Mouse (Mus musculus): ENCODE results near the gene 1810043G02Rik.
"Not testable (repeated sequence)": the region's sequence is repeated elsewhere in the genome, so short reads cannot be mapped to it uniquely, and the experiment has no call there.

1810043G02Rik gene

DNA sequence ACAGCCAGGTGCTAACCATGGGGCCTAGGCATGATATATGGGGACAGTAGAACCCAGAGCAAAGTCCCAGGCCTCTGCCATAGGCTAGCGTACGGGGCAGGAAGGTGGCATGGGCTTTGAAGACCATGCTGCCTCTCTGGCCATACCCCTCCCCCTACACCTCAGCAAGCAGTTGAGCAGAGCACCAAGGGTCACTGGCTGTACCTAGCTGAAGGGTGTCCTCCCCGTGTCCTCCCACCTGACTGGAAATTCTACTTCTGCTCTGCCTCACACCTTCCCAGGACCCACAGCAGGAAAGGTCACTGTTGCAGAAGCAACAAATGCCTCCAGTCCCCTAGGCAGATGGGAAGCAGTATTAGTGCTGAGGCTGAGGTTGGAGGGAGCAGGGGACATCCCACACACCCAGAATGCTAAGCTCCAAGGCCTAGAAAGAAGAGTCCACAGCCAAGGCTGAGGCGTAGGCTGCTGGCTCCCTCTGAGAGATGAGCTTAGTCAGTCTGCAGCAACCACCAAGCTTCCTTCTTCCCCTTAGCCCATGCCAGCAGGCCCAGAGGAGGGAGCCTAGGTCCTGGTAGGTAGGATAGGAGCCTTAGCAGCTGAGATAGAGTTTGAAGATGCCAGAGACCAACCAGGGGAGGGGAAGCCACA, 27.6 kb downstream of the 1810043G02Rik start:
- DNase-seq (ENCODE audit: low read depth, low spot score) = no peak

DNA sequence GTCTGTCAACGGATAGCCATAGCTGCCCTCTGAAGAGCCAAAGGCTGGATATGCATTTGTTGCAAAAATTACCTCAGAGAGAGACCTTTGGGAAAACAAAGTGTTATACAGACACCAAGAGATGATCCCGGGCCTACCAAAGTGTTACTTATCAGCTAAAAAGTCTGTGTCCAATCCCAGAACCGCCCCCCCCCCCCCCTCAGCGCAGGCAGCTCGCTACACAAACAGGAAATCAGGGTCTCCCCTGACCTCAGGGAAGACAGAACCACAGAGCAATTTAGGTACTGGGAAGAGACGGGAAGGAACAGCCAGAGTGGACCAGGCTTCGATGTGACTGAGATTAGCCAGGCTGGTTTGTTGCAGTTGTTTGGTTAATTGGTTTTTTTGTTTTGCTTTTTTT, 28.9 kb downstream of the 1810043G02Rik start:
- DNase-seq (ENCODE audit: low read depth, low spot score) = no peak

DNA sequence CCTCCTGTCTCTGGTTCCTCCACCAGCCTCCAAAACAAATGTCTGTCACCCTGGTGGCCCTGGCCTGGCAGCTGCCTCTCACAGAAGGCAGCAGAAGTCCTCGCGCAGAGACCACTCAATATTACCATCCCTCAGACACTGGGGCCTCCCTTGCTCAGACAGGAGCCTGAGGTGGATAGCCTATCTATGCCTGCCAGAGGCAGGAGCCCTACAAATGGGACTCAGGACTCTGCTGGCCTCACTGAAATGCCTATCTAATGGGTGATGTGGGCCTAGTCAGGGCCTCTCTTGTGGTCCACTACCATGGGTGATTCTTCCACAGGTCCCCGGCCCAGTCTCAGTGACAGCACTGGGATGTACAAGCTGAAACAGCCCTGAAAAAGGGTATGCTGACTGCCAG, 29.8 kb downstream of the 1810043G02Rik start:
- DNase-seq (ENCODE audit: low read depth, low spot score) = no peak

DNA sequence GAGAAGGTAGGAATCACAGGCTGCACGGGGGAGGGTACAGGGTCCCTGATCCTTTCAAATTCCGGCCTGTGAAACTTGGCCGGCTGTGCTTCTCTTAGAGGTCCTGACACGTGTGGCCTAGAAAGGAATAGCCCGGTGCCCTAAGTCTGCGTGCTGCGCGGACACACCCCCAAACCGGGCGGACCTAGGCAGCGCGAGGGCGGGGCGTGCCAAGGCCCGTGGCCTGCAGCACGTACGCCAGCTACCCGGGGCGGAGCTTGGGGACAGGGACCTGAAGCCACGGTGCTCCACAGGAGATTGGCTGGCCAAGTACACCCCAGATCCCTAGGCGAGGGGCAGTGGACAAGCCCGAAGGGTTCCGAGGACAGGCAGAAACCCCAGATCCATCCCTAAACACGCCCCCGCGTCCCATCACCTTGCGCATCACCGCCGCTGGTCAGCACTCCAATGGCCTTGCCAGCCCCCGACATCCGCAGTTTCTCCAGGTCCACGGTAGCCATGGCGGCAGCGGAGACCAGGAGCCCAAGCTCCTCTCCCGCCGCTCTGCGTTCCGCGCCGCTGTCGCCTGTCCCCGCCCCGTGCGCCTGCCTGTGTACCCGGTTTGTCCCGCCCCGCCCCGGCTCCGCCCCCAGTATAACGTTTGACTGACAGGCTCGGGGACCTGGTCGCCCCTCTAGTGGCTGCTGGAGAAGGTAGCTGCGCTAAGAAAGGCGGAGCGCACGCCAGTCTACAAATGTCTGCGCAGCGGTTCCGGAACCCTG, 31.0 kb downstream of the 1810043G02Rik start:
- peak; percentile 88 for DNase-seq (ENCODE audit: low read depth, low spot score)

DNA sequence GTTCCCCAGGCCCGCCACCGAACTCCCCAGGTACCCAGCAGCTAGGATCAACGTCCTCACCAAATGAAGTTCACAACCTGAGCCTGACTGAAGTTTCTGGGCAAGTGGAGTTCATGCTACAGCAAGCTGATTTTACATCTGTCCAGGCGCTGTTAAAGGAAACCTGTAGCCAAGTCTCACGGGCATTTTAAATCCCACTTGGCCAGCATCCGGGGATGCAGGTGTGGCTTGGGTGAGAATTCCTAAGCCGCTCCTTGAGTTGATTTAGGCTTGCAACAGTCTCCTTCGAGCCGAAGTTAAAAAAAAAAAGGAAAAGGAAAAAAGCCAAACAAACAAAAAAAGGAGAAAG, 31.6 kb downstream of the 1810043G02Rik start, which contains the start of gene Pfkl:
Gene Pfkl, minus strand, starts transcription at position 139 of the 349 bp plus-strand sequence.
- no peak for DNase-seq (ENCODE audit: low read depth, low spot score)

DNA sequence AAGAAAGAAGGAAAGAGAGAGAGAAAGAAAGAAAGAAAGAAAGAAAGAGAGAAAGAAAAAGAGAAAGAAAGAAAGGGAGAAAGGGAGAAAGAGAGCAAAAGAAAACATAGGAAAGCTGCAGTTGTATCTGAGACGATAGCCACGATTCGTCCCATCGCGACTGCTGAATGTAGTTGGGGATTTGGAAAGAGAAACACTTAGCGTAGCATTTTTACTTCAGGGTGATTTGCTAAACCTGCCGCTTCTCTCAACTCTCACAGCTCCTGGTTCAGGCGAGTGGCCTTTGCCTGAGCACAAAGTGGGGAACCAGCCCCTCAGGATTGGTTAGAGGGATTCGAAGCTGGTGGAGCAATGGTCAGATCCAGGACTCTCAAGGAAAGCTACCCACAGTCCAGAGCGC, 32.0 kb downstream of the 1810043G02Rik start:
- no peak for DNase-seq (ENCODE audit: low read depth, low spot score)

DNA sequence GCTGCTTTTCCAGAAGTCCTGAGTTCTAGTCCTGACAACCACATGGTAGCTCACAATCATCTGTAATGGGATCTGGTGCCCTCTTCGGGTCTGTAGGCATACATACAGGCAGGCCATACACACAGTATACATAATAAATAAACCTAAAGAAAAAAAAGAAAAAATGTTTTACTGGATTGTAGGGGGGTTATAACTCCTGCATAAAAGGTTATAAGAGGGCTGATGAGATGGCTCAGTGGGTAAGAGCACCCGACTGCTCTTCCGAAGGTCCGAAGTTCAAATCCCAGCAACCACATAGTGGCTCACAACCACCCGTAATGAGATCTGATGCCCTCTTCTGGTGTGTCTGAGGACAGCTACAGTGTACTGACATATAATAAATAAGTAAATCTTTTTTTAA, 32.8 kb downstream of the 1810043G02Rik start:
- DNase-seq (ENCODE audit: low read depth, low spot score) = not testable (repeated sequence)

DNA sequence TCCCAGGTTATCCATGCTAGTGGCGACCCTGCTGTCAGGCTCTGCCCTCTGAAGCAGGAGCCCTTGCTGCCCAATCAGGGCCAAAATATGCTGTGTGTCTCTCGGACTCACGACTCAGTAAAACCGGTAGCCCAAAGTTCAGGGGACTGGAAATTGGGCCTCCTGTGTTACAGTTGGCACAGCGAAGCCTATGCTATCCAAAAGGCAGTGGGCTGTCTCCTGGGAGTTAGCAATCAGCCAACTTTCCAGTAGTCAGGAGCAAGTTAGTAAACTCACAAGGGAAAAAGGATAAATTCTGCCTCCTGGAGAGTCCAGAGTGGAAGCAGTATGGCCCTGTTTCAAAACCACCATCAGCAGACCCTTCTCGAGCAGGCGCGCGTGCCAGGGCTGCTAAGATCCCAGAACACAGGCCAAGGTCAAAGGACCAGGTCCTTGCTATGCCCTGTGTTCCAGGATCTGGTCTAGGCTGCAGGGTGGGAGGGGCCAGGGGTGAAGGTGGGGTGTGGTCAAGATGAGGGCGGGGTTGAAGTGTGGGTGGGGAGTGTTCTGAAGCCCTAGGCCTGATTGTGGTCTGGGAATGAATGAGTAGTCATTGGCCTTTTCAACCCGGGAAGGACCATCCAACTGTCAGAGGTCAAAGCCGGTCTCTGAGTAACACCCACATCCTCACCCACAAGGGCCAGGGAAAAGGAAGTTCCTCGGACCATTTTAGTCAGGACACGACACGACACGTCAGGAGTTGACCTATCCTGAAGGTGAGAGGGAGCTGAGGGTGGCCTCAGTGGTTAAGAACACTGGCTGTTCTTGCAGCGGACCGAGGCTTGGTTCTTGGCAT, 34.6 kb downstream of the 1810043G02Rik start:
- DNase-seq (ENCODE audit: low read depth, low spot score) = no peak

DNA sequence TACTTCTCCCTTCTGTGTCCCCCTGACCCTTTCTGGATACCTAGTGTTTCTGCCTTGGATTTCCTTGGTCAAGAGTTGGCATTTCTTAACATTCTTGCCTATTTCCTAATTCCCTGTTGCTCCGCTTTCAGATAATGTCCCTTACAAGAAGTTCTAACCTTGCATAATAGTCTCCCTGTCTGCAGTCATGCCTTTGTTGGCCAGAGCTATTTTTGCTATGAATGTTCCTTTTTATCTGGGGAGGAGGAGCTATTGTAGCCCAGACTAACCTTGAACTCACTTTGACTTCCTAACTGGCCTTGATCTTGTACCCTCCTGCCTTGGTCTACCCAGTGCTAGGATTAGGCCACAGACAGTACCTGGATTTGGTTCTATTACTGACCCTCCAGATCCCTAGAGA, 37.2 kb downstream of the 1810043G02Rik start:
- no peak for DNase-seq (ENCODE audit: low read depth, low spot score)

DNA sequence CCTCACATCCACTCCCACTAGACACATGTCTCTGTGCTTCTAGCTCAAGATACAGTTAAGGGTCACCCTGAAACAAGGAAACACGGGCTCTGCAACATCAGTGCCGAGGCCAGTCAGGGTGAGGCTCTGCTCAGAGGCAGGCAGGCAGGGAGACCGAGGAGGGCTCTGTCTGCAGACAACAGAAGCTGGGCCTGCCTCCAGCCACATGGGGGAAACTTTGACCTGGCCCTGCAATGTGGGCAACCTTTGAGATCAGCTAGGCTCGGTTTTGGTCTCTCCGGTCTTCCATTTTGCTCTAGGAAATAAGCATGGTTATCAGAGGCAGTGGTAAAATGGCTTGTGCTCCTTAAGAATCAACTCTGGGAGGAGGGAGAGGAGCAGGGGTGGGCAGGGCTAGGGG, 38.0 kb downstream of the 1810043G02Rik start:
- no peak for DNase-seq (ENCODE audit: low read depth, low spot score)

DNA sequence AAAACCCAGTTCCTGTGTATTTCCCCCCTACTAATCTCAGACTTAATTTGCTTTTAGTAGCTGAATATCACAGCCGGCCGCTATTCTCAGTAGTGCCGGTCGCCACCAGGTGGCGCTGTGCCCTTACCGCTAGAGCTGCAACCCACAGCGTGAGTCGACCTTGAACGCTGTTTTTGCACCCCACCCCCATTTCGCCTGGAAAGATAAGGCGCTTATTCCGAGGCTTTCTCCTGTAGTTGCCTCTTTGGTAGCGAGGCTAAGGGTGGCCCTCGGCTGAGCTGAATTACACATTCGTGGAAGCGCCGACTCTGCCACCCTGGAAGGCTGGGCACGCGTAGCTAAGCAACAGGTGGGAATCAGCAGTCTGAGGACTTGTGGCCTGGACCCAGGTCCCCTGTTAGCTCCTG, 40.5 kb downstream of the 1810043G02Rik start:
- peak; percentile 76 for DNase-seq (ENCODE audit: low read depth, low spot score)

DNA sequence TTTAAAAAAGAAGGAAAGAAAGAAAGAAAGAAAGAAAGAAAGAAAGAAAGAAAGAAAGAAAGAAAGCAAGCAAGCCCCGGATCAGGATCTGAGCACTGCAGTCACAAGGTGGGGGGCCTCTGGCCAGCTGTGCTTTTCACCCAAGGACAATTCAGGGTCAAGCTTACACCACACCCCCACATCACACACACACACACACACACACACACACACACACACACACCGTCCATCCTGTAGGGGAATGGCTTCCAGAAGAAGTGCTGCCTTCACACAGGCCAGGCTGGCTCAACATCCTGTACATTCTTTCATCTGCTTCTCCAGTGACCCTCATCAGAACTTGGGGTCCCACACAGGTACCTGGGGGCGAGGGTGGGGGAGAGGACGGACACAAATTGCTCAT, 41.0 kb downstream of the 1810043G02Rik start:
- DNase-seq (ENCODE audit: low read depth, low spot score) = no peak

DNA sequence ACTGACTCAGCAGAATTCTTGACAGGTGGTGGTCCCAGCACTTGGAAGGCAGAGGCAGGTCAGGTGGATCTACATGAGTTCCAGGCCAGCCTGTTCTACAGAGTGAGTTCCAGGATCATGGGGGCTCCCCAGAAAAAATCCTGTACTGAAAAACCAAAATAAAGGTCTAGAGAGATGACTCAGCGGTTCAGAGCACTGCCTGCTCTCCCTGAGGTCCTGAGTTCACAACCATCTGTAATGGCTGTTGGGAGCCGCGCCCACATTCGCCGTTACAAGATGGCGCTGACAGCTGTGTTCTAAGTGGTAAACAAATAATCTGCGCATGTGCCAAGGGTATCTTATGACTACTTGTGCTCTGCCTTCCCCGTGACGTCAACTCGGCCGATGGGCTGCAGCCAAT, 41.7 kb downstream of the 1810043G02Rik start:
- not testable (repeated sequence) for DNase-seq (ENCODE audit: low read depth, low spot score)

DNA sequence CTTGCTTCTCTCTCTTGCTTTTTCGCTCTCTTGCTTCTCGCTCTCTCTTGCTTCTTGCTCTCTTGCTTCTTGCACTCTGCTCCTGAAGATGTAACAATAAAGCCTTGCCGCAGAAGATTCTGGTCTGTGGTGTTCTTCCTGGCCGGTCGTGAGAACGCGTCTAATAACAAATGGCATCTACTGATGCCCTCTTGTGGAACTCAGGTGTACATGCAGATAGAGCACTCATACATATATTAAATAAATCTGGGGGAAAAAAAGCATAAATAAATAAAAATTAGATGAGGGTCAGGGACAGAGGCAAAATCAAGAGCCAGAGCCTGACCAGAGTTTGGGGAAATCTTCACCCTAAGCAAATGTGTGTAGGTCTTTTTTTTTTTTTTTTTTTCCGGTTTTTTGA, 47.1 kb downstream of the 1810043G02Rik start:
- DNase-seq (ENCODE audit: low read depth, low spot score) = not testable (repeated sequence)

DNA sequence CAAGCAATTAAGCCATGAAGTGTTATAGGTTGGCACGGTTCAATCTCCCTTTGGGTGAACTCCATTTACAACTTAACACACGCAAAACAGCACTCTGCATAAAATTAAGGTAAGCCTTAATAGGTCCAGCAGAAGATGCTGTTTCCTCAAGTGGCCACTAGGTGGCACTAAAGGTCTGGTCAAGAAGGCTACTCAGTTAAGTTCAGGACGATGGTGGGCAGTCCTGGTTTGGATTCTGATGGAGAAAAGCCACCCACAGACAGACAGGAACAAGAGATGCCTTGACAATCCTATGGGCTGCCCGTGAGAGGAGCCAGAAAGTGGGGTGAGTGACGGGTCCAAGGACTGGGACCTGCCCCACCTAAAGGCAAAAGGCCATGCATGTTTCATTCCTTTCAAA, 49.8 kb downstream of the 1810043G02Rik start:
- DNase-seq (ENCODE audit: low read depth, low spot score) = no peak

DNA sequence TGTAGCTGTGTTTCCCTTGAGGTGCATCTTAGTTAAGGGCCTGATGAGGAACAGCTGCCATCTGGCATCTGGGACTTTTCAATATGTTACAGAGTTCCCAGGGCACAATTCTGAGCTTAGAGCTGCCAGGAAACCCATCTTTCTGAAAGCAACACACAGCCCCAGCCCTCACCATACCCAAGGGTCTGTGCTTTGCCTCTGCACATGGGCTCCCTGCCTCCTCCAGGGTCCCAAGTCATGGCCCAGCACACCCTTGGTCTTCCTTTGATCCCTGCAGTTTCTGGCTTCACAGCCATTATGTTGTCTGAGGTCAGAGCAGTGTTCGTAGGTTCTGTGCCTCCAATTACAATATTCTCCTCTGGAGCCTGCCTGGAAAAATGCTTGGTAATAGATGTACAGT, 50.8 kb downstream of the 1810043G02Rik start:
- DNase-seq (ENCODE audit: low read depth, low spot score) = no peak

DNA sequence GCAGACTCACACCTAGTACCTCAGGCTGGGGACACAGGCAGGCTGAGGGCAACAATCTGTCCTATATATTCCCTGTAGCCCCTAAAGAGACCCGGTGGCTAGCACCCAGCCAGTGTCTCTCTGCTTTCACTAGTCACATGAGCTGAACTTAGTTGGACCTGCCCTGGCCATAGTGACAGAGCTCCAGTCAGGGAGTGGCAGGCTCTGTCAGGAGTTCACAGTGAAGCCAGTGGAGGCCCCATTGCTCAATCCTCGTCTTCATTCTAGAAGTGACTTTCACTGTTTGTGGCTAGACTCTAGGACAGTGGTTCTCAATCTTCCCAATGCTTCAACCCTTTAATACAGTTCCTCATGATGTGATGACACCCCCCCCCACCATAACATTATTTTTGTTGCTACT, 53.7 kb downstream of the 1810043G02Rik start:
- DNase-seq (ENCODE audit: low read depth, low spot score) = no peak
